In genomic region chr10:107506397-107506796, GRCm38 (mm10) we compare ENCODE assay signal across 31 mouse cellular contexts. TPM values are rescaled to one million over a fixed set of nuclear protein-coding genes. Genes with fewer than 3 reads are reported as not detected.
DNase-seq lines count a peak whose midpoint lies in the region; ATAC-seq lines count a peak whose summit lies in the region.
"Had no signal": no experiment of that assay in that cellular context is flagged by ENCODE, and none has a peak within 500 bp of the region (broad histone marks: within the 10 kb centered on the region; RNA-seq: fewer than 3 reads in every experiment).

No protein-coding gene starts in this region.

- ATAC-seq in midbrain, embryonic 11.5 days (ENCODE audit: low FRiP score), result no peak
- no peak for ATAC-seq in midbrain, embryonic 14.5 days (ENCODE audit: low FRiP score, low TSS enrichment)
- ATAC-seq: forebrain, embryonic 14.5 days; forebrain, postnatal 0 days; hindbrain, embryonic 16.5 days; intestine, embryonic 15.5 days had no signal

- 80% methylated on average over 2 of the region's 2 CpGs for WGBS in midbrain, embryonic 11.5 days
- WGBS in midbrain, embryonic 14.5 days, result 90% methylated on average over 2 of the region's 2 CpGs

- no peaks in the 10 kb centered on the region for H3K9me3 ChIP-seq in midbrain, embryonic 11.5 days (ENCODE audit: control insufficient read depth, low read length)
- H3K9me3 ChIP-seq in midbrain, embryonic 14.5 days (ENCODE audit: control insufficient read depth, low read length), result no peaks in the 10 kb centered on the region
- H3K9me3 ChIP-seq: embryonic facial prominence, embryonic 15.5 days; heart, embryonic 12.5 days; heart, embryonic 15.5 days; hindbrain, embryonic 10.5 days; hindbrain, embryonic 13.5 days; intestine, embryonic 15.5 days had no signal

- H3K36me3 ChIP-seq in midbrain, embryonic 11.5 days (ENCODE audit: control insufficient read depth, insufficient read depth, low read length), result no peaks in the 10 kb centered on the region
- no peaks in the 10 kb centered on the region for H3K36me3 ChIP-seq in midbrain, embryonic 14.5 days (ENCODE audit: control insufficient read depth, insufficient read depth, low read length)
- H3K36me3 ChIP-seq: embryonic facial prominence, embryonic 15.5 days; heart, embryonic 12.5 days; heart, embryonic 15.5 days; hindbrain, embryonic 10.5 days; hindbrain, embryonic 13.5 days; intestine, embryonic 15.5 days had no signal

- peak; percentile 49 for DNase-seq in gastrocnemius, adult 18-20 months (ENCODE audit: low spot score)
- DNase-seq in gastrocnemius, postnatal 36 days, result no peak
- DNase-seq in midbrain, embryonic 11.5 days (ENCODE audit: low spot score, missing footprints), result peak; percentile 66
- DNase-seq in midbrain, embryonic 14.5 days, result no peak
- DNase-seq in skeletal muscle tissue, adult 2 months (ENCODE audit: low read depth, low spot score), result peak; percentile 61
- no peak for DNase-seq in left cerebral cortex, postnatal 36 days (ENCODE audit: low spot score in 2 of 2)
- DNase-seq: adrenal gland, adult 2 months; adrenal gland, postnatal 14 days; B cell, adult 2 months; cerebellum, adult 11 months; cerebellum, adult 2 months; cerebellum, adult 9-11 months; cerebellum, postnatal 25 days; forebrain, postnatal 0 days; heart, adult 18-20 months; heart, postnatal 10 days; heart, postnatal 36 days; kidney, adult 11 months had no signal

- no peaks in the 10 kb centered on the region for H3K27me3 ChIP-seq in midbrain, embryonic 11.5 days (ENCODE audit: control insufficient read depth, insufficient read depth, low read length)
- H3K27me3 ChIP-seq in midbrain, embryonic 14.5 days (ENCODE audit: control insufficient read depth, insufficient read depth, low read length), result no peaks in the 10 kb centered on the region
- H3K27me3 ChIP-seq: embryonic facial prominence, embryonic 15.5 days; heart, embryonic 12.5 days; heart, embryonic 15.5 days; hindbrain, embryonic 13.5 days; intestine, embryonic 15.5 days had no signal

- H3K27ac ChIP-seq in midbrain, embryonic 11.5 days (ENCODE audit: low read depth, low read length), result no peak overlapping the region
- H3K27ac ChIP-seq in midbrain, embryonic 14.5 days (replicated peaks; ENCODE audit: low read depth, low read length), result no peak overlapping the region
- H3K27ac ChIP-seq: embryonic facial prominence, embryonic 15.5 days; heart, embryonic 15.5 days; hindbrain, embryonic 10.5 days; hindbrain, embryonic 13.5 days; intestine, embryonic 15.5 days had no signal

- H3K4me1 ChIP-seq in midbrain, embryonic 11.5 days (ENCODE audit: control insufficient read depth, insufficient read depth, low read length), result no peaks in the 10 kb centered on the region
- no peaks in the 10 kb centered on the region for H3K4me1 ChIP-seq in midbrain, embryonic 14.5 days (ENCODE audit: control insufficient read depth, insufficient read depth, low read length)
- H3K4me1 ChIP-seq: embryonic facial prominence, embryonic 15.5 days; heart, embryonic 12.5 days; heart, embryonic 15.5 days; hindbrain, embryonic 10.5 days; hindbrain, embryonic 13.5 days; intestine, embryonic 15.5 days had no signal

- no peak overlapping the region for H3K4me2 ChIP-seq in midbrain, embryonic 11.5 days
- H3K4me2 ChIP-seq in midbrain, embryonic 14.5 days (ENCODE audit: low read length), result no peak overlapping the region
- H3K4me2 ChIP-seq: embryonic facial prominence, embryonic 15.5 days; heart, embryonic 12.5 days; heart, embryonic 15.5 days; hindbrain, embryonic 13.5 days; intestine, embryonic 15.5 days had no signal

- no peak overlapping the region for H3K4me3 ChIP-seq in midbrain, embryonic 11.5 days (ENCODE audit: low read depth, low read length)
- no peak overlapping the region for H3K4me3 ChIP-seq in midbrain, embryonic 14.5 days (replicated peaks; ENCODE audit: low read depth, low read length)
- H3K4me3 ChIP-seq: embryonic facial prominence, embryonic 15.5 days; heart, embryonic 12.5 days; heart, embryonic 15.5 days; hindbrain, embryonic 10.5 days; hindbrain, embryonic 13.5 days; intestine, embryonic 15.5 days had no signal

- intact Hi-C loops in gastrocnemius, postnatal 36 days (cut with DNase I), result no loop called here
- intact Hi-C loops in left cerebral cortex, postnatal 36 days (cut with DNase I), result no loop called here

- H3K9ac ChIP-seq in midbrain, embryonic 11.5 days (ENCODE audit: low read length), result no peak overlapping the region
- no peak overlapping the region for H3K9ac ChIP-seq in midbrain, embryonic 14.5 days (replicated peaks; ENCODE audit: low read length)
- H3K9ac ChIP-seq: embryonic facial prominence, embryonic 15.5 days; forebrain, postnatal 0 days; heart, embryonic 12.5 days; heart, embryonic 15.5 days; hindbrain, embryonic 13.5 days; intestine, embryonic 15.5 days had no signal

RNA-seq across cellular contexts. Expression of gene Myf6, which starts 11.9 kb away (rescaled TPM):
- total RNA-seq in gastrocnemius, adult 18-20 months (2021), result 100 to 1,000 TPM in 1 of 2 experiments, 10 to 100 TPM in 1; 96.5 to 154 TPM
- total RNA-seq in gastrocnemius, postnatal 36 days (2021), result 100 to 1,000 TPM; 105 to 124 TPM
- 0.12 TPM in 1 of 2 replicates, not detected in the other for polyA plus RNA-seq in midbrain, embryonic 11.5 days (2014; fragmentation: Nextera tagmentation; extraction: Ambion mirVana)
- polyA plus RNA-seq in midbrain, embryonic 14.5 days (2014; fragmentation: Nextera tagmentation; extraction: Ambion mirVana), result not detected in 2 replicates
- not detected for total RNA-seq in left cerebral cortex, postnatal 36 days (2021)
- total RNA-seq: adrenal gland, adult 2 months; adrenal gland, postnatal 14 days; common myeloid progenitor, adult 5-6 weeks; forebrain, postnatal 0 days; heart, adult 18-20 months; heart, postnatal 10 days; heart, postnatal 36 days; MEL had no signal
- polyA plus RNA-seq: adrenal gland, adult 2 months; cerebellum, adult 2 months; forebrain, embryonic 11.5 days; forebrain, embryonic 14.5 days; forebrain, postnatal 0 days; frontal cortex, adult 2 months; gonadal fat pad, adult 2 months; hindbrain, embryonic 13.5 days; hindbrain, embryonic 16.5 days had no signal

RNA-seq across cellular contexts. Expression of gene Myf5, which starts 20.5 kb away (rescaled TPM):
- total RNA-seq in gastrocnemius, adult 18-20 months (2021), result 1 to 10 TPM; 1.1 to 2.6 TPM
- total RNA-seq in gastrocnemius, postnatal 36 days (2021), result 1 to 10 TPM; 2.3 to 2.6 TPM
- 0.44 and 0.83 TPM in 2 replicates for polyA plus RNA-seq in midbrain, embryonic 11.5 days (2014; fragmentation: Nextera tagmentation; extraction: Ambion mirVana)
- not detected in 2 replicates for polyA plus RNA-seq in midbrain, embryonic 14.5 days (2014; fragmentation: Nextera tagmentation; extraction: Ambion mirVana)
- not detected for total RNA-seq in left cerebral cortex, postnatal 36 days (2021)
- total RNA-seq: adrenal gland, adult 2 months; adrenal gland, postnatal 14 days; common myeloid progenitor, adult 5-6 weeks; forebrain, postnatal 0 days; heart, adult 18-20 months; heart, postnatal 10 days; heart, postnatal 36 days; MEL had no signal
- polyA plus RNA-seq: adrenal gland, adult 2 months; cerebellum, adult 2 months; forebrain, embryonic 11.5 days; forebrain, embryonic 14.5 days; forebrain, postnatal 0 days; frontal cortex, adult 2 months; gonadal fat pad, adult 2 months; heart, embryonic 12.5 days; heart, embryonic 15.5 days; hindbrain, embryonic 16.5 days had no signal

Comparison
In these comparisons a context has a peak if more than half of its experiments do, and no peak if none do; other contexts are left out.
1. DNase-seq: peak in gastrocnemius, adult 18-20 months (single experiment), midbrain, embryonic 11.5 days (single experiment) and skeletal muscle tissue, adult 2 months (single experiment); none in gastrocnemius, postnatal 36 days (0 of 2), midbrain, embryonic 14.5 days (single experiment) and left cerebral cortex, postnatal 36 days (0 of 2).
2. RNA of gene Myf6, which starts 11.9 kb away (total RNA-seq): 96.5 to 154 TPM in gastrocnemius, adult 18-20 months and 105 to 124 TPM in gastrocnemius, postnatal 36 days; not detected in left cerebral cortex, postnatal 36 days; every median in the first group is over 10 times any median in the second.